Mouse (Mus musculus): ENCODE results near the gene Cep250. TPM values are rescaled to one million over a fixed set of nuclear protein-coding genes. Genes with fewer than 3 reads are reported as not detected.
"Not testable (repeated sequence)": the region's sequence is repeated elsewhere in the genome, so short reads cannot be mapped to it uniquely, and the experiment has no call there.

The Cep250 gene
- total RNA-seq (2021): 10 to 100 TPM; 15.1 to 16.3 TPM
- long read RNA-seq, experiment 1, partial matches to known transcripts: 7 of 8 reads
- long read RNA-seq, experiment 1, other reads (novel, unspliced or antisense): 1 of 8 reads
- long read RNA-seq, experiment 2, partial matches to known transcripts: 7 of 10 reads
- long read RNA-seq, experiment 2, other reads (novel, unspliced or antisense): 3 of 10 reads

- intact Hi-C loops (cut with DNase I): no loop called here
- DNase-seq (ENCODE audit: low spot score in 2 of 2): peak; percentile 81 to 86
Observed at GRCm38 (mm10) chr2:155956134-155957059, at the start of gene Cep250. Gene Cep250 (plus strand): TSS chr2:155956458.

GRCm38 (mm10) chr2:155914684-155915083 is 41.6 kb upstream of the Cep250 start:
- no peak for DNase-seq (ENCODE audit: low spot score in 2 of 2)
- intact Hi-C loops (cut with DNase I): no loop called here

GRCm38 (mm10) chr2:155923143-155923542 is 33.1 kb upstream of the Cep250 start:
- no peak for DNase-seq (ENCODE audit: low spot score in 2 of 2)
- intact Hi-C loops (cut with DNase I): no loop called here

- intact Hi-C loops (cut with DNase I); DNase-seq (ENCODE audit: low spot score in 2 of 2): not testable (repeated sequence)
Observed at GRCm38 (mm10) chr2:155925213-155925612, 31.0 kb upstream of the Cep250 start.

- DNase-seq (ENCODE audit: low spot score in 2 of 2): no peak
- intact Hi-C loops (cut with DNase I): no loop called here
Observed at GRCm38 (mm10) chr2:155928711-155929345, 27.4 kb upstream of the Cep250 start.

- intact Hi-C loops (cut with DNase I): no loop called here
Observed at GRCm38 (mm10) chr2:155929531-155930442, 26.5 kb upstream of the Cep250 start, which contains the start of gene Uqcc1. Gene Uqcc1 (minus strand): TSS chr2:155930310.

GRCm38 (mm10) chr2:155939897-155940529 is 16.2 kb upstream of the Cep250 start:
- DNase-seq (ENCODE audit: low spot score in 2 of 2): no peak
- intact Hi-C loops (cut with DNase I): no loop called here

More at GRCm38 (mm10) chr2:155929531-155930442, 26.5 kb upstream of the Cep250 start, which contains the start of gene Uqcc1:
- peak; percentile 97 to 98 for DNase-seq (ENCODE audit: low spot score in 2 of 2)

- DNase-seq (ENCODE audit: low spot score in 2 of 2): no peak
- intact Hi-C loops (cut with DNase I): no loop called here
Observed at GRCm38 (mm10) chr2:155940681-155941080, 15.6 kb upstream of the Cep250 start, which contains the start of gene Gm15557. Gene Gm15557 (plus strand): TSS chr2:155940728.

- intact Hi-C loops (cut with DNase I): no loop called here
- no peak for DNase-seq (ENCODE audit: low spot score in 2 of 2)
Observed at GRCm38 (mm10) chr2:155941697-155942442, 14.4 kb upstream of the Cep250 start.

GRCm38 (mm10) chr2:155943463-155943862 is 12.8 kb upstream of the Cep250 start:
- intact Hi-C loops (cut with DNase I): no loop called here
- DNase-seq (ENCODE audit: low spot score in 2 of 2): no peak

GRCm38 (mm10) chr2:155944685-155945084 is 11.6 kb upstream of the Cep250 start:
- DNase-seq (ENCODE audit: low spot score in 2 of 2): no peak
- intact Hi-C loops (cut with DNase I): no loop called here

- peak; percentile 56 to 70 for DNase-seq (ENCODE audit: low spot score in 2 of 2)
- intact Hi-C loops (cut with DNase I): no loop called here
Observed at GRCm38 (mm10) chr2:155945124-155945523, 11.1 kb upstream of the Cep250 start, which contains the start of gene Gdf5. Gene Gdf5 (minus strand): TSS chr2:155945367.

GRCm38 (mm10) chr2:155945580-155945979 is 10.7 kb upstream of the Cep250 start:
- intact Hi-C loops (cut with DNase I): no loop called here

GRCm38 (mm10) chr2:155946069-155946468 is 10.2 kb upstream of the Cep250 start:
- peak; percentile 76 to 80 for DNase-seq (ENCODE audit: low spot score in 2 of 2)
- intact Hi-C loops (cut with DNase I): loop anchor here (2.0 kb wide), 1 partner anchor 97 kb away; no protein-coding TSS in a partner anchor

More at GRCm38 (mm10) chr2:155945580-155945979, 10.7 kb upstream of the Cep250 start:
- no peak for DNase-seq (ENCODE audit: low spot score in 2 of 2)

- intact Hi-C loops (cut with DNase I): loop anchor here (2.0 kb wide), 1 partner anchor 98 kb away; no protein-coding TSS in a partner anchor
- DNase-seq (ENCODE audit: low spot score in 2 of 2): no peak
Observed at GRCm38 (mm10) chr2:155946499-155946898, 9.8 kb upstream of the Cep250 start.

GRCm38 (mm10) chr2:155947390-155948002 is 8.8 kb upstream of the Cep250 start:
- no peak for DNase-seq (ENCODE audit: low spot score in 2 of 2)
- intact Hi-C loops (cut with DNase I): loop anchor here (2.0 kb wide), 1 partner anchor 99 kb away; no protein-coding TSS in a partner anchor

GRCm38 (mm10) chr2:155949362-155949761 is 6.9 kb upstream of the Cep250 start:
- intact Hi-C loops (cut with DNase I): no loop called here
- DNase-seq (ENCODE audit: low spot score in 2 of 2): no peak
